Mouse (Mus musculus): ENCODE measurements around the gene Dgkg. TPM values are rescaled to one million over a fixed set of nuclear protein-coding genes. Genes with fewer than 3 reads are reported as not detected.

Gene Dgkg
- polyA plus RNA-seq, 1 experiment from 2014 or later, result 3.2 TPM

DNA sequence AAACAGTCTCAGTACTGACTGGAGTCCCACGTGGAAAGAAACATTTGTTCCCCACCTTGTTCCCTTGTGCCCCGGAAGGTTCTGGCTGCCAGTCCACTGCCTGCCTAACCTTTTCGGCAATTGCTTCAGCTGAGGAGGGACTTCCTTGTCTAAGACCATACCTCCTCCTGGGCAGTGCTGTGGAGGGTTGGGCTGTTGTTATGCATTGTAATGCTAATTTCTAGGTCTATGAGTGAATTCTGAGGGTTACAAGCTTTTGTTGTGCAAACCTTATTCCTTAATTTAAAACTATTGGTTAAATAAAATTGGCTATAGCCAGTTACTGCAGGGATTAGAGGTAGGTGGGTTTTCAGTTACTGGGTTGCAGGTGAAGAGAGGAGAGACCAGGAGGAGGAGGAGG, 19.7 kb downstream of the Dgkg start:
- H3K4me3 ChIP-seq (ENCODE audit: low read depth, low read length), result no peak overlapping the region
- no peak for ATAC-seq (replicated peaks; ENCODE audit: low FRiP score, low TSS enrichment, low read depth)
- H3K4me1 ChIP-seq (replicated peaks; ENCODE audit: control insufficient read depth, insufficient read depth, low read length), result no peaks in the 10 kb centered on the region
- H3K4me2 ChIP-seq (ENCODE audit: low read length), result no peak overlapping the region
- H3K9me3 ChIP-seq (ENCODE audit: control insufficient read depth, low read length), result no peaks in the 10 kb centered on the region
- no peaks in the 10 kb centered on the region for H3K36me3 ChIP-seq (ENCODE audit: control insufficient read depth, insufficient read depth, low read length)
- 65% methylated on average over 3 of the region's 3 CpGs for WGBS
- no peak overlapping the region for H3K27ac ChIP-seq (ENCODE audit: low read depth)
- H3K27me3 ChIP-seq (replicated peaks; ENCODE audit: control insufficient read depth, insufficient read depth, low read length), result no peaks in the 10 kb centered on the region
- DNase-seq (ENCODE audit: low spot score), result no peak
- H3K9ac ChIP-seq (ENCODE audit: low read length), result no peak overlapping the region

GRCm38 (mm10) chr16:22635706-22636105, 21.3 kb downstream of the Dgkg start:
- ATAC-seq (replicated peaks; ENCODE audit: low FRiP score, low TSS enrichment, low read depth) (no peak), DNase-seq (ENCODE audit: low spot score) (no peak)
- Histone ChIP-seq H3K27me3 (replicated peaks; ENCODE audit: control insufficient read depth, insufficient read depth, low read length) (no peaks in the 10 kb centered on the region), H3K4me3 (ENCODE audit: low read depth, low read length) (no peak overlapping the region), H3K9ac (ENCODE audit: low read length) (no peak overlapping the region), H3K4me1 (replicated peaks; ENCODE audit: control insufficient read depth, insufficient read depth, low read length) (no peaks in the 10 kb centered on the region), H3K27ac (ENCODE audit: low read depth) (no peak overlapping the region), H3K36me3 (ENCODE audit: control insufficient read depth, insufficient read depth, low read length) (no peaks in the 10 kb centered on the region), H3K4me2 (ENCODE audit: low read length) (no peak overlapping the region), H3K9me3 (ENCODE audit: control insufficient read depth, low read length) (no peaks in the 10 kb centered on the region)
- WGBS, result 52% methylated on average over 8 of the region's 8 CpGs

- WGBS, result 80% methylated on average over 4 of the region's 4 CpGs
- Histone ChIP-seq H3K27me3 (replicated peaks; ENCODE audit: control insufficient read depth, insufficient read depth, low read length) (no peaks in the 10 kb centered on the region), H3K36me3 (ENCODE audit: control insufficient read depth, insufficient read depth, low read length) (no peaks in the 10 kb centered on the region)
Observed at GRCm38 (mm10) chr16:22633063-22633462, 24.0 kb downstream of the Dgkg start.

DNA sequence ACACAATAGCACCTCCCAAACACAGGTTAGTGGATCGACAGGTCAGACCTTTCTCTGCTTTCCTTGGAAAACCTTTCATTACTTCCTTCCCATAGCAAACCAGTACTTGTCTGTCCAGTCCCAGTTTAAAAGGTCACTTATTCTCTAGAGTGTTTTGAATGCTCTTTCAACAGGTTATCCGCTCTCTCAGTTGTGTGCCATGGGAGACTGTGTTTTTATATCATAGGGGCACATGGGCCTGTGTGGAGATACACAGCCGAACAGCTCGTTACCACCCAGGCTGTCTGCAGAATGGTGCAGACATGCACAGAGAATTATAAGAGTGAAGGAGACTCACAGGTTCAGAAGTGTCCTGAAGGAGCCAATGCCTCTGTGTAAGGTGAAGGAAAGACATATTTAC, 26.7 kb downstream of the Dgkg start:
- no peaks in the 10 kb centered on the region for H3K4me1 ChIP-seq (replicated peaks; ENCODE audit: control insufficient read depth, insufficient read depth, low read length)
- no peak overlapping the region for H3K4me3 ChIP-seq (ENCODE audit: low read depth, low read length)
- no peak for ATAC-seq (replicated peaks; ENCODE audit: low FRiP score, low TSS enrichment, low read depth)
- no peak for DNase-seq (ENCODE audit: low spot score)
- H3K9me3 ChIP-seq (ENCODE audit: control insufficient read depth, low read length), result no peaks in the 10 kb centered on the region
- 86% methylated on average over 4 of the region's 4 CpGs for WGBS
- H3K9ac ChIP-seq (ENCODE audit: low read length), result no peak overlapping the region
- H3K27me3 ChIP-seq (replicated peaks; ENCODE audit: control insufficient read depth, insufficient read depth, low read length), result no peaks in the 10 kb centered on the region
- H3K4me2 ChIP-seq (ENCODE audit: low read length), result no peak overlapping the region
- no peak overlapping the region for H3K27ac ChIP-seq (ENCODE audit: low read depth)
- no peaks in the 10 kb centered on the region for H3K36me3 ChIP-seq (ENCODE audit: control insufficient read depth, insufficient read depth, low read length)

More at GRCm38 (mm10) chr16:22633063-22633462, 24.0 kb downstream of the Dgkg start:
- Histone ChIP-seq H3K9ac (ENCODE audit: low read length) (no peak overlapping the region), H3K9me3 (ENCODE audit: control insufficient read depth, low read length) (no peaks in the 10 kb centered on the region), H3K4me1 (replicated peaks; ENCODE audit: control insufficient read depth, insufficient read depth, low read length) (no peaks in the 10 kb centered on the region), H3K4me2 (ENCODE audit: low read length) (no peak overlapping the region), H3K27ac (ENCODE audit: low read depth) (no peak overlapping the region), H3K4me3 (ENCODE audit: low read depth, low read length) (no peak overlapping the region)
- DNase-seq (ENCODE audit: low spot score), result no peak
- ATAC-seq (replicated peaks; ENCODE audit: low FRiP score, low TSS enrichment, low read depth), result no peak

GRCm38 (mm10) chr16:22629900-22630299, 27.1 kb downstream of the Dgkg start:
- Histone ChIP-seq H3K4me3 (ENCODE audit: low read depth, low read length) (no peak overlapping the region), H3K9ac (ENCODE audit: low read length) (no peak overlapping the region), H3K4me2 (ENCODE audit: low read length) (no peak overlapping the region), H3K4me1 (replicated peaks; ENCODE audit: control insufficient read depth, insufficient read depth, low read length) (no peaks in the 10 kb centered on the region), H3K27ac (ENCODE audit: low read depth) (no peak overlapping the region), H3K27me3 (replicated peaks; ENCODE audit: control insufficient read depth, insufficient read depth, low read length) (no peaks in the 10 kb centered on the region), H3K9me3 (ENCODE audit: control insufficient read depth, low read length) (no peaks in the 10 kb centered on the region), H3K36me3 (ENCODE audit: control insufficient read depth, insufficient read depth, low read length) (no peaks in the 10 kb centered on the region)
- WGBS, result 82% methylated on average over 4 of the region's 4 CpGs
- no peak for DNase-seq (ENCODE audit: low spot score)
- no peak for ATAC-seq (replicated peaks; ENCODE audit: low FRiP score, low TSS enrichment, low read depth)

- no peaks in the 10 kb centered on the region for H3K9me3 ChIP-seq (ENCODE audit: control insufficient read depth, low read length)
- ATAC-seq (replicated peaks; ENCODE audit: low FRiP score, low TSS enrichment, low read depth), result no peak
- no peaks in the 10 kb centered on the region for H3K4me1 ChIP-seq (replicated peaks; ENCODE audit: control insufficient read depth, insufficient read depth, low read length)
- no peak overlapping the region for H3K4me3 ChIP-seq (ENCODE audit: low read depth, low read length)
- H3K36me3 ChIP-seq (ENCODE audit: control insufficient read depth, insufficient read depth, low read length), result no peaks in the 10 kb centered on the region
- no peak for DNase-seq (ENCODE audit: low spot score)
- H3K27me3 ChIP-seq (replicated peaks; ENCODE audit: control insufficient read depth, insufficient read depth, low read length), result no peaks in the 10 kb centered on the region
- no peak overlapping the region for H3K27ac ChIP-seq (ENCODE audit: low read depth)
- H3K9ac ChIP-seq (ENCODE audit: low read length), result no peak overlapping the region
- no peak overlapping the region for H3K4me2 ChIP-seq (ENCODE audit: low read length)
- 90% methylated on average over 5 of the region's 5 CpGs for WGBS
Observed at GRCm38 (mm10) chr16:22625987-22626386, 31.0 kb downstream of the Dgkg start.

DNA sequence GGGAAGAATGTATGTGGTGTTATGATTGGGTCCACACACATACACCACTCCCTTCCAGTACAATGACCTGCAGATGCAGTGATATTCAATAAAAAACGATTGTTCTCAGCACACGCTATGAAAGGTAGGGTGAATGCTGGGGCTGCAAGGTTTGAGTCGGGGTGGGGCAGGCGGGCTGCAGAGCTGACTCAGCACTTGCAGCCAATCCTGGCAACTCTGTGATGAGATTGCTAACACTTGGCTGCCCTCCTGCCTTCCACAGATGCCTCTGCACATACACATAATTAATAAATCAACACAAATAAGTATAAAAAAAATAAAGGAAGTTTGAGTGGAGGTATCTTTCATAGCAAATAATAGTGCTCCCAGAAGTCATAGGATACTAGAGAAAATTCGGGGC, 31.6 kb downstream of the Dgkg start:
- Histone ChIP-seq H3K4me1 (replicated peaks; ENCODE audit: control insufficient read depth, insufficient read depth, low read length) (no peaks in the 10 kb centered on the region), H3K9ac (ENCODE audit: low read length) (no peak overlapping the region), H3K27me3 (replicated peaks; ENCODE audit: control insufficient read depth, insufficient read depth, low read length) (no peaks in the 10 kb centered on the region), H3K36me3 (ENCODE audit: control insufficient read depth, insufficient read depth, low read length) (no peaks in the 10 kb centered on the region), H3K27ac (ENCODE audit: low read depth) (no peak overlapping the region), H3K9me3 (ENCODE audit: control insufficient read depth, low read length) (no peaks in the 10 kb centered on the region), H3K4me3 (ENCODE audit: low read depth, low read length) (no peak overlapping the region), H3K4me2 (ENCODE audit: low read length) (no peak overlapping the region)
- DNase-seq (ENCODE audit: low spot score), result no peak
- 79% methylated on average over 5 of the region's 5 CpGs for WGBS
- no peak for ATAC-seq (replicated peaks; ENCODE audit: low FRiP score, low TSS enrichment, low read depth)

GRCm38 (mm10) chr16:22622286-22622685, 34.7 kb downstream of the Dgkg start:
- Histone ChIP-seq H3K27ac (ENCODE audit: low read depth) (no peak overlapping the region; the same call in 1 of the 2 replicates), H3K9ac (ENCODE audit: low read length) (no peak overlapping the region), H3K27me3 (replicated peaks; ENCODE audit: control insufficient read depth, insufficient read depth, low read length) (no peaks in the 10 kb centered on the region), H3K4me3 (ENCODE audit: low read depth, low read length) (no peak overlapping the region), H3K4me1 (replicated peaks; ENCODE audit: control insufficient read depth, insufficient read depth, low read length) (no peaks in the 10 kb centered on the region), H3K36me3 (ENCODE audit: control insufficient read depth, insufficient read depth, low read length) (no peaks in the 10 kb centered on the region), H3K4me2 (ENCODE audit: low read length) (no peak overlapping the region), H3K9me3 (ENCODE audit: control insufficient read depth, low read length) (no peaks in the 10 kb centered on the region)
- 21% methylated on average over 9 of the region's 9 CpGs for WGBS
- DNase-seq (ENCODE audit: low spot score) (peak; percentile 53), ATAC-seq (replicated peaks; ENCODE audit: low FRiP score, low TSS enrichment, low read depth) (0 out of 2 replicates have a peak, but pooled peaks have one; percentile 62)

DNA sequence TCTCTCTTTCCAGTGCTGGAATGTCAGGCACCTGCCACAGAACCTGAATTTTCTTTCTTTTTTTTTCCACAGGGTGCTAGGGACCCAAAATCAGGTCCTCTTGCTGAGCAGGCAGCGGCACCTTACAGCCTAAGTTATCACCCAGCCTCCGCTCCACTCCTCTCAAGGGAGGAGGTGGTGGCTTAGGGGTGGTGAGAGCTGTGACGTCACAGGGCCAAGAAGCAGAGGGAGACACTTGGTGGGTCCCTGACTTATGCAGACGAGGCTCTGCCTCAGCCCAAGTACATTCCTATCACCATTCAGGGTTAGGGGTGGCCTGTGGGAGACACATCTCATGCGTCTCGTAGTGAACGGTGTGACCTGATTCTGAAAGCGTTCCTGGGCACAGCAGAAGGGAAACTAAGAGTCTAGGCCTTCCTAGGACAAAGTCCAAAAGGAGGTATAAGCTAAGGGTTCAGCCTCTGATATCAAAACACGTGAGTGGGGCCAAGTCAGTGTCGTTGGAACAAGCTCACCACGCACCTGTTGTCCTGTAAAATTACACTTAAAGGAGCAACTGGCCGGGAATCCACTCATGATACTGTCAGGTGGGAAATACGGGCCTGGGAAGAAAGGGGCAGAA, 35.6 kb downstream of the Dgkg start:
- Histone ChIP-seq H3K4me3 (ENCODE audit: low read depth, low read length) (no peak overlapping the region), H3K27ac (ENCODE audit: low read depth) (no peak overlapping the region), H3K36me3 (ENCODE audit: control insufficient read depth, insufficient read depth, low read length) (no peaks in the 10 kb centered on the region), H3K9me3 (ENCODE audit: control insufficient read depth, low read length) (no peaks in the 10 kb centered on the region), H3K4me2 (ENCODE audit: low read length) (no peak overlapping the region), H3K4me1 (replicated peaks; ENCODE audit: control insufficient read depth, insufficient read depth, low read length) (no peaks in the 10 kb centered on the region), H3K9ac (ENCODE audit: low read length) (no peak overlapping the region), H3K27me3 (replicated peaks; ENCODE audit: control insufficient read depth, insufficient read depth, low read length) (no peaks in the 10 kb centered on the region)
- ATAC-seq (replicated peaks; ENCODE audit: low FRiP score, low TSS enrichment, low read depth), result peak; percentile 52; the same call in 1 of the 2 replicates
- peak; percentile 59 for DNase-seq (ENCODE audit: low spot score)
- 76% methylated on average over 13 of the region's 13 CpGs for whole genome bisulfite sequencing
